Mouse (Mus musculus): ENCODE results near the gene Hnrnpr. TPM values are rescaled to one million over a fixed set of nuclear protein-coding genes. Genes with fewer than 3 reads are reported as not detected.

The Hnrnpr gene
- total RNA-seq, 2 experiments from 2014 or later = 114 to 179 TPM

DNA sequence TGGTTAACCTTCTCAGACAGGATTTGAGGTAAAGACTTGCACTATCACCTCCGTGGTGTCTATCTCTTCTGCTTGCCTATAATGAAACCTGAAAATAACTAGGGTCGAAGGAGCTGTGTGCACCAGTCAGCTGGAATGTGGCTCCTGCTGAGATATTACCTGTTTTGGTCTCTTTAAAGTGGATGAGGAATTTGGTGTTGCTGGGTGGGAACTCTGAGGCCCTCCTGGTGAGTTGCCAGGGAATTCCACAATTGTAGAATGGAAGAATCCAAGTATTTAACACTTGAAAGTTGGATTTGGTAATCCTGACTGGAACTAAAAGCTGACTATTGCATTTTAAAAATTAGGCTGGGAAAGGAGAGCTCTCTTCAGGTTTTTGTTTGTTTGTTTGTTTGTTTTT is 6.6 kb upstream of the Hnrnpr start:
- ATAC-seq (replicated peaks; ENCODE audit: poor library complexity) = no peak

DNA sequence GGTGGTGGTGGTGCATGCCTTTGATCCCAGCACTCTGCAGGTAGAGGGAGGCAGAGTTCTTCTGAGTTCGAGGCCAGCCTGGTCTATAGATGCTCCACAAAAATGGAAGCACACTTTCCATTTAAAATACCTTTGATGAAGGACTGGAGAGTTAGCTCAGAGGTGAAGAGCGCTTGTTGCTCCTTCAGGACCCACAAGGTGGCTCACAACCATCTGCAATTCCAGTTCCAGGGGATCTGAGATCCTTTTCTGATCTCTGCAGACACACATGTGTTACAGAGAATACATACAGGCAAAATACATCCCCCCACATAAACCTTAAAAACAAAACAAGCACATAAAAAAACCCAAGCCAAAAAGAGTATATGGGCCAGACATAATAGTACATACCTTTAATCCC is 2.4 kb upstream of the Hnrnpr start:
- ATAC-seq (replicated peaks; ENCODE audit: poor library complexity) = no peak

DNA sequence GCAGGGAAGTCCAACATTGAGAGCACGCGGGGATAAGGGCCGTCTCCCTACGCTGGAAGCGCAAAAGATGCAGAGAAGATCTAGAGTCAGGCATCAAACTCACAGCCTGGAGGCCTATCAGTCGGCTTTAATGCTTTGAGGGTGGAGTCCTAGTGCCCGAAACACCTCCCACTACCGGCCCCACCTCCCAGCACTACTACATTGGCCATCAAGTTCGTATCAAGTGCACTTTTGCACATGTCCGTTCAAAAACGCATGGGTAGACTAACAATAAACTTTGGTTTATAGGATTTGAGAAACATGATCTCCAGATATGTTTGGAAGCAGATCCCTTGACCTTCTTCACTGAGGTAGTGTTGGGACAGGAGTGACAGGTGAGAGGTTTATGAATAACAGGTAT is 962 bp upstream of the Hnrnpr start:
- ATAC-seq (replicated peaks; ENCODE audit: poor library complexity) = peak; percentile 69

DNA sequence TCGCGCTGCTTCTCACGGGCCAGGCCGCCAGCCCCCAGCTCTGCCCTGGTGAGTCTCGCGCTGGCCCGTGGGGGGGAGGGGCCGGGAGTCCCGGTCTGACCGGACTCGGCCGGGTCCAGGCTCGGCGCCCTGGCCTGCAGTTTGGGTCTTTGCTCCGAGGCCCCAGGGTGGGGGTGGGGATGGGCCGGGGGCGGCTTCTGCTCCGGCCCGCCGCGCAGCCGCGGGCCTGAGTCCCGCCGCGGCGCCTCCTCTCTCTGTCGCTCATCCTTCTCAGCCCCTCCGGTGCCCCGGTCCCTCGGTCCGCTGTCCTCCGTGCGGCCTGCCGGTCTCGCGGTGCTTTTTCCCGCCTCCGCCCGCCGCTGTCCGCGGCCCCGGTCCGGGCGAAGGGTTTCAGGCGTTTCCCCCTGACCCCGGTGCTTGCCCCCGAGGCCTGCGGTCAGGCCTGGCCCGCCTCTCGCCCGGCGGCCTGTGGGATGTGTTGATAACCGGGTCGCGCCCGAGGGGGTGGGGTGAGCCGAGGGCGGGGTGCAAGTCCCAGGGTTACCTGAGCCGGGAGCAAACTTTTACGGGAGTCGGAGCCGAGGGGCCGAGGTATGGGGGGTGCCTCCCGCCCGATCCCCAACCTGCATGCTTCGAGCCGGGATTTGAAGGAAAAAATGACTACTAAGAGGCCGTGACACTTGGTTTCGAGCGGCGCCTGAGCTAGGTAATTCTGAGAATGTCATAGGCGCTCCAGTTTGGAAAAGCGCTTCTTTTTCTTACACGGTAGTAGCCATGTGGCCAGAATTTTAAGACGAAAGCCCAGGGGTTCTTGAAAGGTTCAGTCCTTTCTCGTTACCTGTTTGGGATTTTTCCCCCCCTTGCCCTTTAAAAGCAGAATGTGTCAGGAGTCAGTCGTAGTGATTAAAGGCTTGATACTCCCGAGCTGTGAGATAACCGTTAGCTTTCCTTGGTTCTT is 579 bp downstream of the Hnrnpr start:
- ATAC-seq (replicated peaks; ENCODE audit: poor library complexity) = peak; percentile 23

DNA sequence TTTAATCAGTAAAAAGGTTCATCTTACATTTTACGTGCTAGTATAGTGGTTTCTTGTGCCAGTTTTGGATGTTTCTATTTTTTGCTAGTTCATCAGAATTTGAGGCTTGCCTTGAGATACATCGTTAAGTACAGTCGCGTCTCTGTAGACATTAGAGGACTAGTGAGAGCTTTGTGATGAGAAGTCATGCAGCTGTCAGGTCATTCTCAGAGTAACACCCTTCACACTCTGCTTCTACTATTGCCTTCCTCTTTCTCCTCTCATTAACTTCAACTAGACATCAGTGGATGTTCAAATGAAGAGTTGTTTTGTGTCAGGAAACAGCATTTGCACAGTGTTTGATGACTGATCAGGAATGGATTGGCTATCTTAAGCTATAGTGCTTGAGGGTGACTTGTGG is 1.9 kb downstream of the Hnrnpr start:
- no peak for ATAC-seq (replicated peaks; ENCODE audit: poor library complexity)

DNA sequence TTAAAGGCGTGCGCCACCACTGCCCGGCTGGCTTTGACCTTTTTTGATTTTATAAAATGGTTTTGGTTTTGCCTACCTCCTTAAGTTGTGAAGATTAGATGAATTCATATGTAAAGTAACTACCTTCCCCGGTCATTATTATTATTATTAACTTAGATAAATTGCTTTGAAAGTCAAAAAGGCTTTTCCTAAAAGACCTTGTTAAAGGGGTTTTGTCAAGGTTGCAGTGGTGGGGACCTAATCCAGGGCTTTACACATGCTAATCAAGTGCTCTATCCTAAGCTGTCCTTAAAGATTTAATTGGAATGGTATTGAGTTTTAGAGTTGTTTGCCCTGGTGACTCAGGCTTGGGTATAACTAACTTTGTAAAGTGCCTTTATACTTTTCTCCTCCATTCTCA is 6.9 kb downstream of the Hnrnpr start:
- ATAC-seq (replicated peaks; ENCODE audit: poor library complexity) = no peak

DNA sequence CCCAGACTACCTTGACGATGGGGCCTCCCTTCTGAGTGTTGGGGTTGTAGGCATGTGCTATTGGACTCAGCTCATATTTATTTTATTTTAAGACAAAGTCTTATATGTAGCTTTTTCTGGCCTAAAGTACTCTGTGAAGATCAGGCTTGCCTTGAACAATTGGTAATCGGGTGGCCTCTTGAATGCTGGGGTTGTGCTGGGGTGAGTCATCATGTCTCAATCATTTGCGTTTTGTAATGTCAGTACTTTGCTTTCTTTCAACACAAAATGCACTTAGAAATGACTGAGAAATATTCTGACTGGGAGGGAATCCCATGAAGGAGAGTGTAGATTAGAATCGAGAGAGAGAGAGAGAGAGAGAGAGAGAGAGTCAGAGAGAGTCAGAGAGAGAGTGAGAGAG is 9.3 kb downstream of the Hnrnpr start:
- ATAC-seq (replicated peaks; ENCODE audit: poor library complexity) = no peak

DNA sequence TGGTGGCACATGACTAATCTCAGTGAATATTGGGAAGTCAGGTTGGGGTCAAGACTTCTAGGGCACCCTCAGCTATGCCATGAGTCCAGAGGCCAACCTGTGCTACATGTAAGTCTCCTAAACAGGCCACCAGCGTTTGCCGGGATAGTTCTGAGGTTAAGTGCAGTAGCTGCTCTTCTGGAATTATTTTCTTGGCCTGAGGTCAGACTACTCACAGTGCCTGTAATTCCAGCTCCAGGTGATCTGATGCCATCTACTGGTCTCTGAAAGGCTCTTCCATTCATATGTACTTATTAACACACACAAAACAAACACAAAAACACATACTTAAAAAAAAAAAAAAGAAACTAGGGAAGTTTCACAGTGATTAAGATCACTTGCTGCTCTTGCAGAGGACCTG is 13.5 kb downstream of the Hnrnpr start:
- ATAC-seq (replicated peaks; ENCODE audit: poor library complexity) = no peak

DNA sequence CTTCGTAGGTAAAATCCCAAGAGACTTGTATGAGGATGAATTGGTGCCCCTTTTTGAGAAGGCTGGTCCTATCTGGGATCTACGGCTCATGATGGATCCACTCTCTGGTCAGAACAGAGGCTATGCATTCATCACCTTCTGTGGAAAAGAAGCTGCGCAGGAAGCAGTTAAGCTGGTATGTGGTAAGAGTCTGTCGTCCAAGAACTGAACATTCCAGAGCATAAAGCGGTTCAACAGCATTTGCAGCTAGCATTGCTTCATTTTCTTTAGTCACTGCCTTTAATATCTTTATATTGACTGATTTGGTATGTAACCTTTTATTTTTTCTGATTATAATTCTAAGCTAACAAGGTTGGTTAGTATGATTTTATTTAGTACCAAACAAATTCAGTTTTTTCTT is 16.5 kb downstream of the Hnrnpr start:
- ATAC-seq (replicated peaks; ENCODE audit: poor library complexity) = no peak

DNA sequence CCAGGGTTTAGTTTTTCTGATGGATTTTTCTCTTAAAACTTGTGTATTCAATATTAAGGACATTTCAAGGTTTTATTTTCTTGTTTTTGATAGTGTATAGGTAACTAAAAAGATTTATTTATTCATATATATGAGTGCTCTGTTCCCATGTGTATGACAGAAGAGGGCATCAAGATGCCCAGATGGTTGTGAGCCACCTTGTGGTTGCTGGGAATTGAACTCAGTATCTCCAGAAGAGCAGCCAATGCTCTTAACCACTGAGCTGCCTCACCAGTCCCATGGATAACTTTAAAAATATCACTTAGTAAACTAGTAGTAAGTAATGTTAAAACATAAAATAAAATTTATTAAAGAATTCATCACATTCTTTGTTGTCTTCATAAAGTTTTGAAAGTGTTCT is 17.4 kb downstream of the Hnrnpr start:
- no peak for ATAC-seq (replicated peaks; ENCODE audit: poor library complexity)

DNA sequence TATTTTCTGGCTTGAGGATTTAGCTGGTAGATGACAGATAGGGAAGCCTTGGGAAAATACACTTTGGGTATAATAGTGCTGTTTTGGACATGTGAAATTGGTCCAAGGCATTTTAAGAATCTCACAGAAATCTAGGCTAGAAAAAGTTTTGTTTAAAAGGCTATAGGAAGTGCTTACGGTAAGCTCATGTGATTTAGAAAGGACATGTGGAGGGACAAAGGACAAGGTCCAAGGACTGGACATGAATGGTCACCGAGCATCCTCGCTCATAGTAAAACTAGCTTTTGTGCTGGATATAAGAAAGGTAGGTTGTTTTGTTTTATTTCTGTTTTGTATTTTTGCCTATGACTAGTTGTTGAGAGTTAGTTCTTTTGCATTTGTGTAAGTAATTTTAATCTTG is 21.0 kb downstream of the Hnrnpr start:
- no peak for ATAC-seq (replicated peaks; ENCODE audit: poor library complexity)

DNA sequence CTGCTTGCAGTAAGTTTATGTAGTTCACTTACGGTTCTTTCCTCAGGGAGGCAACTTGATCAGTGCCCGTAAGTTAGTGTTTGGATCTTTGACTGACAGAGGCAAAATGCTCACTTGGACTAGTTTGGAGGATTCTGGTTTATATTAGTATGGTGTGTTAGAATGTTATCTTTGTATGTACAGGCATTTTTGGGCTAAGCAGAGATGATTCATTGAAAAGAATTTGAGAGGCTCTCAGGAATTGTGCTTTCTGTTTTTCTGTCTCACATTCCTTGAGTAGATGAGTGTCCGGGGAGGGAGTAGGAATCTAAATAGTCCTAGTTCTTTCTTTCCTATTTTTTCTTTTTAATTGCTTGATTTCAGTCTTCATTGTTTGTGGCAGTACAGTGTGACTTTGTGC is 22.4 kb downstream of the Hnrnpr start:
- ATAC-seq (replicated peaks; ENCODE audit: poor library complexity) = no peak

DNA sequence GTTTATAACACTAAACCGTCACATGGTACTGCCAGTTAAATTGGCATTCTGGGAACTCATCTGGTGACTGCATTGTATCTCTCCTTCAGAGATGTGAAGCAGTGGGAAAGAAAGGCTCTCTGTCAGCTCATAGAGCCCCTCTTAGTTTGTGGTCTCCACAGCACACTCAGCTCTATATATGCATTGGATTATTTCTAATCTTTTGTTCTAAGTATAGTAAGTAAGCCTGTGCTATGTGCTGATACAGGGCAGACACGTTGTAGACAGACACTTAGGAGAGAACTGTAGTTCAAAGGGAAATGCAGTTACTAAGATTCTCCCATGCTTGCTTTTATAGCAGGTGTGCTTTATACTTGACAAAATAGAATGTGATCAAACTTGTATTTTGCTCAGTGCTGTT is 24.3 kb downstream of the Hnrnpr start:
- ATAC-seq (replicated peaks; ENCODE audit: poor library complexity) = no peak

DNA sequence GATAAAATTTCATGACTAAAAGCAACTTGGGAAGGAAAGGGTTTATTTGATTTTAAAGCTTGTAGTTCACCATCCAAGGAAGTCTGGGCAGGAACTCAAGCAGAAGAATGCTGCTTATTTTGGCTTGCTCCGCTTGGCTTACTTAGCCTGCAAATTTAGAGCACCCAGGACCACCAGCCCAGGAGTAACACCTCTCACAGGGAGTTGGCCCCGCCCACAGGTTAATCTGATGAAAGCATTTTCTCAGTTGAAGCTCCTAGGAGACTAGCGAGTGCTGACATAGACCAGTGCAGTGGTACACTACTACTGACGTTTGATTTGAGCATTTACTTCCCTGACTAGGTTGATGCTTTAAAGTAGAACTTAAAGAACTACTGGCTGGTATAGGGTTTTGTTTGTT is 26.4 kb downstream of the Hnrnpr start:
- no peak for ATAC-seq (replicated peaks; ENCODE audit: poor library complexity)

DNA sequence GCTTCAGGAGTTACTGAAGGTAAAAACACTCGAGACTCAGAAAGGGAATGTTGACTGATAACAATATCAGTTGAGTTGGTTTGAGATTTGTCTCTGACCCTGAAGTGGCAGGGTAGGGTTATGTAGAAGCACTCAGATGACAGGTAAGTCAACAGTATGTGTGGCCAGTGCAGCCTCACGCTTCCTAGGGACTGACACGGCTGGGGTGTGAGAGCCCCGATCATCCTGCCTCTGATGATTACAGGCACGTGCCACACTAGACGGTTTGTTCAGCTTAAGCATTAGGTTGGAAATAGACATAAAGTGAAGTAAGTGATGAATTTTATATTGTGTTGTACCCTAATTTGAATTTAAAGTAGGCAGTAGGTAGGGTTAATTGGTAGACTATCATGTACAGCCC is 38.9 kb downstream of the Hnrnpr start:
- no peak for ATAC-seq (replicated peaks; ENCODE audit: poor library complexity)

DNA sequence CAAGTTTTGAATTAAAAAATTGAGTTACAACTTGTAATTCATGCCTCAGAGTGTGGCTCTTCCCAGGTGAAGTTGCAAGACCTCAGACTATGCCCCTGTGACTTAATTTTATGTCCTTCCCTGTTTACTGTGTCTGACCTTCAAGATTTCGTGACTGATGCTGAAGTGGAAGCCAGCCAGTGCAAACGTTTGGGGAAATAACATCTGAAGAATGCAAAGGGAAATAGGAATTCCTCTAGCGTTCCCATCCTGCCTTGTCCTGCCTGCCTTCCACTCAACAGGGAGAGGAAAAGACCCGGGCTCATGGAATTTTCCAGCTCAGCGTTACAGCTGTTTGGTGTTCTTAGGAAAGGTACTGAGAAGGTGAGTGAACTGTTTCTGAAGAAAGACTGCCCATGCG is 46.3 kb downstream of the Hnrnpr start:
- ATAC-seq (replicated peaks; ENCODE audit: poor library complexity) = no peak

DNA sequence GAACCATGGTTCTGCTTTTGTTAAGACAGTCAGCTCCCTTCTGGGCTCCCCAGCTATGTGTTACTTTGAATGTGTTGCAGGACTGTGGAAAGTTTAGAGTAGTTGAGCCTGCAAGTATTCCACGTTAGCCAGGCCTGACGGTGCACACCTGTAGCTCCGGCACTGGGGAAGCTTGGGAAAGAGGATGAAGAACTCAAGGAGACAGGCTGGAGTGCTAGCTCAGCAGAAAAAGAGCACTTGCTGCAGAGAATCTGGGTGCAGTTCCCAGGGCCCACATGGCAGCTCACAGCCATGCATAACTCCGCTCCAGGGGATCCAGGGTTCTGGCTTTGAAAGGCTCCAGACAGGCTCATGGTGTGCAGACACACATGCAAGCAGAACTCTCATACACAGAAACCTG is 46.7 kb downstream of the Hnrnpr start:
- ATAC-seq (replicated peaks; ENCODE audit: poor library complexity) = no peak

DNA sequence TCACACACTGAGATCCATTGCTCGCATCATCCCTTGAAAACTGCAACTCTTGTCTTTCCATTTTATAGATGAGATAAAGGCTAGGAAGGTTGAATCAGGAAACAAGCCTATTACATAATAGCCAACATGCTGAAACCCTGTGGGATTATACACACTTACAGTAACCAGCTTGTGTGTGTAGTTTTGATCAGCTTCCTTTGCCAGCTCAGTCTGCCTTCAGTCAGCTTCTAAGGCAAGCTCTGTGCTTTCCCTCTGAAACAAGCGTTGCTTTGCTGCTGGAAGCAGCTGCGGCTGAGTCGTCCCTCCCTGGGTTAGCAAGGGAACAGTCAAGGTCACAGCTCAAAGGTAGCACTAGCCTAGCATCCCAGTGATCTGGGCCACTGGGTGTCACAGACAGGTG is 57.1 kb downstream of the Hnrnpr start:
- no peak for ATAC-seq (replicated peaks; ENCODE audit: poor library complexity)

DNA sequence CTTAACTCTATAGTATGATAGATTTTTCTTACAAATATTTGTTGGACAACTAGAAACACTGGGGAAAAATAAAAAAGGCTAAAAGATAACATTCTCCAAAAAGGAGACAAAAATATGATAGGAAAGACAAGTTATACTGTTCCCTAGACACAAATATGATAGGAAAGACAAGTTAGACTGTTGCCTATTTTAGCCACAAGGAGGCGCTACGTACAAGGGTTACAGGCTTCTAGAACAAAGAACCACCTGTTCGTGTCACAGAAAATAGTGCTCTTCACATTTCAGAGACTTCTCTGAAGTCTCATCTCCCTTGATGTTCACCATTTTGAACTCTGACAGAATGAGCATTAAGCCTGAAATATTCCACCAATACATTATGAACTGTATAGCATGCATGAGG is 59.0 kb downstream of the Hnrnpr start:
- ATAC-seq (replicated peaks; ENCODE audit: poor library complexity) = peak; percentile 66

DNA sequence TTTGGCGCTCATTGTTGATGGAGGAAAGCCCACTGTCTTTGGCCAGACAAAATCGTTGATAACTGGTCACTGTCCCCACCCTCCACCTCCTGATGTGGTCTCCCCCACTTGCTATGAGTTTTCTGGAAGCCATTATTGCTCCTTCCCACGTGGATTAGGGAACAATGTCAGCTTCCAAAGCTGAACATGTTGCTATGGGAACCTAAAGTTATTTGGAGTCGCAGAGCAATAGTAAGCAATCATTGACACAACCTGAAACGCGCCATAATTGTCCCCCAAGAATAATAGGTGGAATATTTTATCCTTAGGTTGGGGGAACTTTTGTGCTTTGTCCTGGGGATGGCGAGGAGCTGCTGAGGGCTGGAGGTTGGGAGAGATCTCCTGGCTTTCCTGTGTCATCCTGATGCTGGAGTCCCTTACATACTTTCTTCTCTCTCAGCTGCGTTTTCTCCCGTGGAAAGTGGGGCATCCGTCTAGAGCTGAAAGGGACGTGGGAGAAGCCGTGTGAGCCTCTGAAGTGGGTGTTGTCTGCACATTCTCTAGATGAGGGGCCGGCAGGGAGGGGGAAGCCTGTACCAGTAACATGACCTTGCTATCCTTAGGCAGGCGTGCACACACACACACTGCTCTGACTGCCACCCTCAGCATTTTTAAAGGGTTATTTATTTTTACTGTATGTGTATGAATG is 62.9 kb downstream of the Hnrnpr start:
- no peak for ATAC-seq (replicated peaks; ENCODE audit: poor library complexity)

DNA sequence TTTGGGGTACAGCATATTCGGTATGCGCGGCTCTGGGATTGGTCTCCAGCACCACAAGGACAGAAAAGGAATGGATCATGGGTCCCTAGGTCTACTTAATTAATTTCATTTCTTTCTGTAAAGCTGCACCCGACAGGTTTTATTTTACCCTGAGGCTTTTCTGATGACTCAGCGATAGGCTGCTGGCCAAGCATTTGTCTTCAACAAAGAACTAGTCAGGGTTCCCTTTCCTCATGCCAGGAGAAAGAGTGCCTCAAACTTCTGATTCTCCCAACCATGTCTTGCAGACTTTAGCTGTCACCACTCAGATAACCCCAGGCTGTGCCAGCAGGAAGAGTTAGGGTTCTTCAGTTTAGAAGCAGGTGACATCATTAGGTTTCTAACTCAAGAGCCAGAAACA is 66.3 kb downstream of the Hnrnpr start:
- ATAC-seq (replicated peaks; ENCODE audit: poor library complexity) = no peak

DNA sequence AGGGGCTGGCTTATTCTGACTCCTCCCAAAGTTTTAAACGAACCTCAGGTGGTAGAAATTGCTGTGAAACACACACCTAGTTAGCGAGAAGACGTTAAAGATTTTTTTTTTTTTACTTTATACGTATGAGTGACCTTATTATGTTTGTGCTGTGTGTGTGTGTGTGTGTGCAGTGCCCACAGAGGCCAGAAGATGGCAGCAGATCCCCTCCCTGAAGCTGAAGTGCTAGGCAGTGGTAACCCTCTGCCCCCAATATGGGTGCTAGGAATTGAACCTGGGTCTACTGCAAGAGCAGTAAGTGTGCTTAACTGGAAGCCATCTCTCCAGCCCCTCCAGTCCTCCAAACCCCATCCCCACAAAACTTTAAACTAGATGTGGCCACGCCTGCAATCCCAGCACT is 72.3 kb downstream of the Hnrnpr start:
- ATAC-seq (replicated peaks; ENCODE audit: poor library complexity) = no peak

Measured in megakaryocyte progenitor cell, adult 5-6 weeks (primary cell).